Mouse (Mus musculus) CH12.LX (cell line): ENCODE data around the gene Atp11c.

ENCODE experiments used
- CTCF ChIP-seq, 2 experiments: IDR thresholded peaks in 1 of 2; conservative IDR thresholded peaks in 1 of 2; 2 replicates each; pipeline ENCODE4 v1.5.1; 2011 to 2012; ENCODE audit warnings: low read depth in 2 of 2, low read length in 2 of 2, improper control_type of control experiment in 1 of 2, inconsistent platforms in 1 of 2, mild to moderate bottlenecking in 1 of 2, moderate library complexity in 1 of 2
- E2F4 ChIP-seq: IDR thresholded peaks from 2 replicates; pipeline ENCODE4 v1.6.1; 2011; ENCODE audit warnings: low read depth, low read length, improper control_type of control experiment; ENCODE audit not compliant: insufficient replicate concordance
- EP300 ChIP-seq: IDR thresholded peaks from 2 replicates; pipeline ENCODE4 v1.6.1; 2011; ENCODE audit warnings: low read length, improper control_type of control experiment
- HCFC1 ChIP-seq: IDR thresholded peaks from 2 replicates; pipeline ENCODE4 v1.6.1; 2012; ENCODE audit warnings: low read depth, mild to moderate bottlenecking, inconsistent platforms, low read length, improper control_type of control experiment
- KAT2A ChIP-seq: IDR thresholded peaks from 2 replicates; pipeline ENCODE4 v1.6.1; 2012; ENCODE audit warnings: low read length, improper control_type of control experiment, inconsistent platforms; ENCODE audit not compliant: insufficient replicate concordance
- MAX ChIP-seq: IDR thresholded peaks from 2 replicates; pipeline ENCODE4 v1.6.1; 2011; ENCODE audit warnings: low read length, improper control_type of control experiment
- MXI1 ChIP-seq: IDR thresholded peaks from 2 replicates; pipeline ENCODE4 v1.6.1; 2011; ENCODE audit warnings: mild to moderate bottlenecking, low read depth, low read length, improper control_type of control experiment
- NRF1 ChIP-seq: IDR thresholded peaks from 2 replicates; pipeline ENCODE4 v1.6.1; 2014; ENCODE audit warnings: low read depth, mild to moderate bottlenecking, inconsistent platforms, low read length, improper control_type of control experiment, moderate library complexity
- POLR2A ChIP-seq: IDR thresholded peaks from 2 replicates; pipeline ENCODE4 v1.6.1; 2011; ENCODE audit warnings: low read depth, mild to moderate bottlenecking, improper control_type of control experiment, low read length
- SIN3A ChIP-seq: IDR thresholded peaks from 2 replicates; pipeline ENCODE4 v1.6.1; 2012; ENCODE audit warnings: low read length, improper control_type of control experiment, inconsistent platforms
- TBP ChIP-seq: conservative IDR thresholded peaks from 2 replicates; pipeline ENCODE4 v1.6.1; 2011; ENCODE audit warnings: low read depth, low read length, improper control_type of control experiment
- USF1 ChIP-seq: IDR thresholded peaks from 2 replicates; pipeline ENCODE4 v1.6.1; 2014; ENCODE audit warnings: low read depth, mild to moderate bottlenecking, inconsistent platforms, low read length, improper control_type of control experiment

- TF ChIP-seq POLR2A (no peak), E2F4 (no peak), MXI1 (no peak), KAT2A (no peak), USF1 (no peak), CTCF (conservative IDR thresholded peaks at IDR 0.05 in 1 of 2, IDR thresholded peaks at IDR 0.05 in 1 of 2; ENCODE audit: low read depth in 2 of 2, low read length in 2 of 2) (no peak), MAX (no peak), EP300 (no peak), SIN3A (no peak), TBP (no peak), HCFC1 (no peak), NRF1 (no peak)
These were observed 177.9 kb downstream of the Atp11c start for GRCm38 (mm10) chrX:60414563-60415111.
